Mouse (Mus musculus): ENCODE measurements around the gene Traf4. TPM values are rescaled to one million over a fixed set of nuclear protein-coding genes. Genes with fewer than 3 reads are reported as not detected.
A peak's percentile ranks its signal among the peaks of the same experiment; 100 is the strongest.
"Not testable (repeated sequence)": the region's sequence is repeated elsewhere in the genome, so short reads cannot be mapped to it uniquely, and the experiment has no call there.

Traf4 gene
- 57.5 and 58.6 TPM in 2 replicates for polyA plus RNA-seq (2015; fragmentation: Nextera tagmentation; extraction: Ambion mirVana)

GRCm38 (mm10) chr11:78164924-78165760 lies at the start of gene Traf4:
Gene Traf4 (minus strand): TSS chr11:78165589.
- DNase-seq (ENCODE audit: low spot score): peak; percentile 88

DNA sequence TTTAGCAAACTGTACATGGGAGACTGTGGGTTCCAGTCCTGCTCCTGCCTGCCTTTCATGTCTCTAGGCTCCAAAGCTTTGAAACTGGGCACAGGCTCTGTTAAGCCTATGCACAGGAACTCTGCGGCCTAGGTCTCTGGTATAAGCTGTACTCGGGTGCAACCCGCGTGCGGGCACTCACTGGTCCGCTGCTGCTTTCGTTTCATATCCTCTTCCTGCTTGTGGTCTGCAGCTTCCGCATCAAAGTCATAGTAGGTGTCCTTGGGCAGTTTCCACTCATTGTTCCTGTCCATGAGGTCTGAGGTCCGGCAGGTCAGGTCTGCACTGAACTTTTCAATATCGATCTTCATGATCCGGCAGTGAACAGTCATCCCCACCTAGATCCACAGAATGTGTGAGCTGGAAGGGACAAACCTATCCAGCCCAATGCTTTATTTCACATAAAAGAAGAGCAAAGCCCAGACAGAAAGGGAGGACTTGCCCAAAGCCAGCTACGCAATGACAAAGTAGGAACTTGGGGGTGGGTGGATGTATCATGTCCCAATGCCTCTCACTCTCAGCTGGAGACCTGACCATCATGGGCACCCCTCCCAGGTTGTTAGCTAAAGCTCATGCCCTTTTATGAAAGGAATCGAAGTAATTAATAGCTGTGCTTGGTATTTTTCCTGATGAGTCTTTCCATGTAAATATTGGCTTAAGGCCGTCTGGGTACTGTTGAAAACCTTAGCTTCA lies 47.9 kb upstream of the Traf4 start:
- DNase-seq (ENCODE audit: low spot score): no peak

DNA sequence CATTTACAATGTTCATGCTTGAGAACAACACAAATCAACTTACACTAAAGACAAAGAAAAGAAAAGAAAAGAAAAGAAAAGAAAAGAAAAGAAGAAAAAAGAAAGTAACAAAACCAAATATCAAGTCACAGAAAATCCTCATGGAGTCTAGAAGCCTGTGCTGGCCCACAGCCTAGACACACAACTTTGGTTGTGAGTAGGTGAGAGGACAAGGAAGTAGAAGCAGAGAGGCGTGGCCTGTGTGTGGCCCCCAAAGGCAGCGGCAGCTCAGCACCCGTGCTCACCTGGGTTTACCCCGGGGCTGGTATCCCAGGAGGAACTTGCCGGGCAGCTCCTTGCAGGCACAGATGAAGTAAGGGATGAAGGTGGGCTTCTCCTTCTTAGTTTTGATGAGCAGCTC lies 46.1 kb upstream of the Traf4 start:
- DNase-seq (ENCODE audit: low spot score): no peak

DNA sequence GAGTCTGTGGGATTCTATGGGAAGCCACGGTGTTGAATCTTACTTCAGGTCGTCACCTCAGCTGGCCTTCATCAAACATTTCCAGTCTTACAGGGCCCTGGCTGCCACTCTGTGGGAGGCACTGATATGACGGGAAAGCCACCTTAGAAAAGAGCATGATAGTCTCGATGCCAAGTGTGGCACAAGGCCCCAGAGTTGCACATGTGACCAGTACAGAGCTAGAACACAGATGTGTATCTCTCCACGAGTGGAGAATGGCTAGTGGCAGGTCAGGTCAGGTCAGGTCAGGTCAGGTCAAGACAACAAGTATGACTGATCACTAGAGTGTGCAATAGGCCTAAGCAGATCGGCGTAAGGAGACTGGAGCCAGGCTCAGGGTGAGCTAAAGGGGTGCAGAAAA lies 45.2 kb upstream of the Traf4 start:
- no peak for DNase-seq (ENCODE audit: low spot score)

GRCm38 (mm10) chr11:78209886-78210285 lies 44.5 kb upstream of the Traf4 start:
- no peak for DNase-seq (ENCODE audit: low spot score)

DNA sequence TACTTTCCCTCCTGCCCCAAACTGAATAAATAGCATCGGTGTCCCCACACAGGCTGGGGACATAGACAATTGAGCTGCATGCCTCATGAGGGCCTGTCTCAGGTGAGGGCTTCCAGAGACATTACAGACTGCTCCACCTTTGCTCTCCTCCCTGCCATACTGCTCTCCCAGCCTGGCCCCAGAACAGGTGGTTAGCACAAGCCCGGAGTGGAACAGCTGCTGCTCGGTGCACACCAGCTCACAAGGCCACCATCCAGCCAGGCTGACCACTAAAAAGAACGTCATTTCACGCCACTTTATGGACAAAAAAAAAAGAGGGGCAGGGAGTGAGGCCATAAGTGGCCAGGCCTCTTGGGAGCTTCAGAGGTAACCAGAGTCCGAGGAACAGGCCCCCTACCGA lies 41.8 kb upstream of the Traf4 start:
- DNase-seq (ENCODE audit: low spot score): no peak

DNA sequence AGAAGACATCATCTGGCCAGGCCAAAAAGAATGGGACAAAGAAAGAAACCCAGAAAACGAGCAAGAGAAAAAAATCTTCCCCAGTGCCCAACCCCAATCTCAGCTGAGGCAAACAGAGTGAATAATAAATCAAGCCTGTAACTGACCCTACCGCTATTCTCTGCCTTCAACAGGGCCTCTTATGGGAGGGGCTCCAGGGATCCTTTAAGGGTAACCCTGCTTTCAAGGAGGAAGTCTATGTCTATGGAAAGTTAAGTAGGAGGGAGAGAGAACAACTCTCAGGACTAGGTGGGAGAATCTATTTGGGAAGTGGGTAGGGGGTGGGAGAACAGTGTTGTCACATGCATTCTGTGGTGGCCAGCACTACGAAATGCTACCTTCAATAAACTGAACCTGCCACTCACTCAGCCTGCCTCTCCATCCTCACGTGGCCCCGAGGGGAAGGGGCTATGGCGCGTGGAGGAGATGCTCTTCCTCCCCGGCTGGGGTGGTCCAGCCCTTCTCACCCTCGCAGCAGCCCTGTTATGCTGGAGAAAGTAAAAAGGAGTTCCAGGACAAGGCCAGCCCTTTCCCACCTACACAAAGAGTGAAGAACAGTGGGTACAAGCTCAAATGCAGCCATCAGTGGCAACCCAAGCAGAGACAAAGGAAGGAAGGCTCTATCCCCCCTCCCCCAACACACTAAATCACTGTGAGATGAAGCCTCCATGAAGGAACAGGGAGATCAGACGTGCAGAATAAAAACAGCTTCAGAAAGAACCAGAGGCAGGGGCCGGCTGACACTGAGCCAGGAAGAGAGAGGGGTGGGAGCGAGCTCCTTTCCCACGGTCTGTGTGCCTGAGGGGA lies 40.2 kb upstream of the Traf4 start:
- DNase-seq (ENCODE audit: low spot score): no peak

GRCm38 (mm10) chr11:78204287-78204686 lies 38.9 kb upstream of the Traf4 start:
- DNase-seq (ENCODE audit: low spot score): no peak

DNA sequence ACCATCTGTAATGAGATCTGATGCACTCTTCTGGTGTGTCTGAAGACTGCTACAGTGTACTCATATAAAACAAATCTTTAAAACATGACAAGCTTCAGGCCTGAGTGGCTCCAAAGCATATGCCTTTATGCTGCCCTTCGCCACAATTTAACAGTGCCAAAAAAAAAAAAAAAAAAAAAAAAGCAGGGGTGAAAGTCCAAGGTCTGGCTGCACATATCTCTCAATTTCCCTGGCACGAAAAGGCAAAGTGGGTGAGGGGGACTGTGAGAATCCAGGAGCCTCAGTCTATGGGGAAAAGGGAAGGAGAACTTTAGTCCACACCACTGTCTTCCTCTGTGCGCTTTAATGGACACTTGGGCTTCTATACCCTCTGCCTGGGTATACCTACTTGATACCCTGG lies 37.0 kb upstream of the Traf4 start:
- no peak for DNase-seq (ENCODE audit: low spot score)

GRCm38 (mm10) chr11:78195101-78195863 lies 29.9 kb upstream of the Traf4 start:
- DNase-seq (ENCODE audit: low spot score): no peak

DNA sequence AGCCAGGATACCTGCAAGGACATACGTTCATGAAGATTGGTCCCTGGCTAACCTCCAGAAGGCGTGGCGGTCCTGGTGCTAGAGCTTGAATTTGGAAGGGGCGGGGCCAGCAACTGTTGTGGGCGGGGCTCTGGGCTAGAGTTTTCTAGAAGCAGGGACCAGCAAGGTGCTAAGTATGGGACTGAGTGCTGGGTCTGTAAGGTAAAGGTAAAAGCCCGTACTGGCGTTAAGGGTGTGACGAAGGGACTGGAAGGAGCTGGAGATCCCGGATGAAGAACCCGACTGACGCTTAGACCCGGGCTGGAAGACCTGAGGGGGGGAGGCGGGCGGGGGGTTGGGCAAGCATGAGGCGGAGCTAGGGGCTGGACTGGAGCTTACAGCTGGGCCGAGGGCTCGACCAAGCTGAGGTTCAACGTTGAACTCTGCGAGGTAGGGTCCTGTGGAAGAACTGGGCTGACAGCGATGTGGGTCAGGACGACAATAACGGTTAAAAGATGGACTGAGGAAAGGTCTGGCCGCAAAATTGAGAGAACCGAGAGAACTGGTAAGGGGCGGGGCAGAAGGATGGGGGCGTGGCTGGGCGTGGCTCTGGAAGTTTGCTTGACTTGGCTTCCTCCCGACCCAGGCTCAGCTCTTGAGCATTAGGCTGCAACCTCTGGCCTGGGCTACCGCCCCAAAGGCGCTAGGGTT lies 29.2 kb upstream of the Traf4 start:
- DNase-seq (ENCODE audit: low spot score): peak; percentile 60

DNA sequence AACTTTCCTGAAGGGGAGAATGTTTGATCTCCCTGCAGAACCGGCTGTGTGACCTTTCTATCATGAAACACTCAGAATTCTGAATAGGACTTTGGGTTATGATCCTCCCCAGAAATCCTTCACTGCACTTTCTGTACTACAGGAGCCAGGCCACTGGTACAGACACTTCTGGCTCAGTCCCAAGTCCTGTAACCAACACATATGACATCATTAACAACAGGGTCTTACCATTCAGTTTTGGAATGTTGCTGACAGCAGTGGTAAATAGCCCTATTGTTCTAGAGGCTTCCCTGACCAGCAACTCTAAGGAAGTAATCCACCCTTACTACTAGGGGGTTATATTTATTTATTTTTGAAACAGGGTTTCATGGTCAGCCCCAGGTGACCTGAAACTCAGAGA lies 27.7 kb upstream of the Traf4 start, which contains the start of gene Proca1:
TSS of gene Proca1 (plus strand) at position 280 of the 400 bp plus-strand sequence.
- no peak for DNase-seq (ENCODE audit: low spot score)

DNA sequence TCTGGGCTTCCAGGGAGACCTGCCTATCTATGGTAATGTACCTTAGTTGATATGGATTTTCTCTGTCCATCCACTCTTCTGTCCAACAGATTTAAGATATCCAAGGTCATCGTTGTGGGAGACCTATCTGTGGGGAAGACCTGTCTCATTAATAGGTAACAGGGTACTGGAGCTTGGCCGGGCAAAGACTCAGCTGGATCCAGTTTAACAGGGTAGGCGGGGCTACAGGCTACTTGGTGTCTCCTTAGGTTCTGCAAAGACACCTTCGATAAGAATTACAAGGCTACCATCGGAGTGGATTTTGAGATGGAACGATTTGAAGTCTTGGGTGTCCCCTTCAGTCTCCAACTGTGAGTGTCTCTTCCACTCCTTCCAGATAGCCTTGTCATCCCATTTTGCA lies 24.7 kb upstream of the Traf4 start:
- no peak for DNase-seq (ENCODE audit: low spot score)

DNA sequence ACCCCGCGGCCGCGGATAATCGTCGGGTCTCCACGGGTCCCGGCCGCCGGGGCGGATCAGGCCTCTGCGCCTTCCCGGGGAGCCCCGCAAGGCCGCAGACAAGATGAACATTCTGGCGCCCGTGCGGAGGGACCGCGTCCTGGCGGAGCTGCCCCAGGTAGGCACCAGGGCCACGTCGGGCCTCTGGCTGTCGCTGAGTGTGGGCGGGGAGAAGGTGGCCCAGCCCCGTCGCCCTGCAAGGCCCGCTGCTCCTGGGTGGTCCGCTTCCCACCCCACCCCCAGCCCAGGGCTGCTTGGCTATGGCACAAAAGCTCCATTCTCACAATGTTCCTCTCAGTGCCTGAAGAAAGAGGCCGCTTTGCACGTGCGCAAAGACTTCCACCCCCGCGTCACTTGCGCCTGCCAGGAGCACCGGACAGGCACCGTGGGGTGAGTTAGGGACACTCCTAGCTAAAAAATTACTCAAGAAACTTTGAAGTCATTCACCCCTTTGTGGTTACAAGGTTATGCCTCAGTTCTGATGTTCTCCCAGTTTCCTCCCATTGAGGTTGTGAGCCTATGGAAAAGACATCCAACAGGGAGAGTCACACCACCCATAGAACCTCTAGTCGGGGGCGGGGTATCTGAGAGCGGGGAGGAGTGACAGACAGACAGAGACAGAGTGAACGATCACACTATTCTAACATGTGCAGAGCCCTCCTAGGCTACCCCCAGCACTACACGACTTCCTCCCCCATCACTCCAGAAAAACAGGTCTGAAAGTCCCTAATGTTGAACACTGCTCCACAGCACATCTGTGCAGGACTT lies 24.0 kb upstream of the Traf4 start:
- no peak for DNase-seq (ENCODE audit: low spot score)

- no peak for DNase-seq (ENCODE audit: low spot score)
Measured at GRCm38 (mm10) chr11:78188331-78189233, 23.2 kb upstream of the Traf4 start, which contains the start of gene Rab34. Gene Rab34 (plus strand): TSS chr11:78188430.

DNA sequence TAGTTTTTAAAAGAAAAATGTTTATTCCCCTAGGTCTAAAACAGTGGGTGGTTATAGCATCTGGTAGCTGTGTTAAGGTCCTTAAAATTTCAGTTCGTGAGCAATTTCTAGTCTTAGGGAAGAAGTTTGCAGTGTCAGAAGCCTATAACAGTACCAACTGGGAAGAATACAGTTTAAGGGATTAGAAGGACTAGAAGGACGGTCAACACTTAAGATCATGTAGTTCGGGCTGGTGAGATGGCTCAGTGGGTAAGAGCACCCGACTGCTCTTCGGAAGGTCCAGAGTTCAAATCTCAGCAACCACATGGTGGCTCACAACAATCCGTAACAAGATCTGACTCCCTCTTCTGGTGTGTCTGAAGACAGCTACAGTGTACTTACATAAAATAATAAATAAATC lies 19.3 kb upstream of the Traf4 start:
- not testable (repeated sequence) for DNase-seq (ENCODE audit: low spot score)

DNA sequence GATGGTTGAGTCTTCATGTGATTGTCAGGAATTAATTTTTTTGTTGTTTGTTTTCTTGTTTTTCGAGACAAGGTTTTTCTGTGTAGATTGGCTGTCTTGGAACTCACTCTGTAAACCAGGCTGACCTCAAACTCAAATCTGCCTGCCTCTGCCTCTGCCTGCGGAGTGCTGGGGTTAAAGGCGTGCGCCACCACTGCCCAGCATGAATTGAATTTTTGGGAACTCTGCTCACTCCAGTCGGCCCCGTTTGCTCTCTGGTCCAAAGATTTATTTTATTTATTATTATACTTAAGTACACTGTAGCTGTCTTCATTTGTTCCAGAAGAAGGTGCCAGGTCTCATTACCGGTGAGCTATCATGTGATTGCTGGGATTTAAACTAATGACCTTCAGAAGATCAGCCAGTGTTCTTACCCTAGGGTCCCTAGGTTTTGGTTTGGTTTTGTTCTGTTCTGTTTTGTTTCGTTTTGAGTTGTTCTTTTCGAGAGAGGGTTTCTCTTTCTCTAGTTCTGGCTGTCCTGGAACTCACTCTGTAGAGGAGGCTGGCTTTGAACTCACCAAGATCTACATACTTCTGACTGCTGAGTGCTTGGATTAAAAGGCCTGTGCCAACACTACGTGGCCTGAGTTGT lies 18.6 kb upstream of the Traf4 start:
- no peak for DNase-seq (ENCODE audit: low spot score)
